Mouse (Mus musculus) thymus, adult 2 months (tissue): ENCODE data around the gene Nploc4. TPM values are rescaled to one million over a fixed set of nuclear protein-coding genes. Genes with fewer than 3 reads are reported as not detected.

Experiments
- DNase-seq: peaks from one replicate; pipeline ENCODE4 v3.0.0; 2021
- H3K27ac ChIP-seq: fragments of 200-500 bp; 2 replicates; pipeline ENCODE4 v1.5.1; 2012; ENCODE audit warnings: low read length, control low read depth; ENCODE audit not compliant: control insufficient read depth, insufficient read depth
- H3K27me3 ChIP-seq: fragments of 200-500 bp; 2 replicates; pipeline ENCODE4 v1.6.1; 2012; ENCODE audit warnings: mild to moderate bottlenecking, low read length, moderate library complexity, mixed read lengths; ENCODE audit not compliant: control insufficient read depth, insufficient read depth
- H3K36me3 ChIP-seq: fragments of 200-500 bp; 2 replicates; pipeline ENCODE4 v1.6.1; 2012; ENCODE audit warnings: mild to moderate bottlenecking, low read length, moderate library complexity; ENCODE audit not compliant: control insufficient read depth, insufficient read depth
- H3K4me1 ChIP-seq: fragments of 200-500 bp; replicated peaks from 2 replicates; pipeline ENCODE4 v1.6.1; 2012; ENCODE audit warnings: low read length; ENCODE audit not compliant: control insufficient read depth, insufficient read depth
- H3K4me3 ChIP-seq: fragments of 200-500 bp; 2 replicates; pipeline ENCODE4 v1.5.1; 2012; ENCODE audit warnings: mild to moderate bottlenecking, low read length, control low read depth, moderate library complexity; ENCODE audit not compliant: control insufficient read depth, insufficient read depth
- CTCF ChIP-seq: fragments of 200-500 bp; IDR thresholded peaks from 2 replicates; pipeline ENCODE4 v1.5.1; 2012; ENCODE audit warnings: mild to moderate bottlenecking, control low read depth, low read length, moderate library complexity, borderline replicate concordance; ENCODE audit not compliant: control insufficient read depth, poor library complexity, insufficient read depth; ENCODE audit errors: extremely low read depth
- POLR2A ChIP-seq: fragments of 200-500 bp; IDR thresholded peaks from 2 replicates; pipeline ENCODE4 v1.6.1; 2012; ENCODE audit warnings: mild to moderate bottlenecking, low read length, control low read depth, moderate library complexity; ENCODE audit not compliant: control insufficient read depth, poor library complexity, insufficient read depth; ENCODE audit errors: extremely low read depth
- WGBS: fragments of 180-500 bp; shearing (Covaris S2); methylation state at CpG from one replicate; pipeline ENCODE4 v1.1.7; 2018; 5-methylcytosine and 5-hydroxymethylcytosine counted together
- polyA plus RNA-seq: library from polyadenylated mRNA; depleted of rRNA; stranded (reverse); fragments of >200 nt; gene quantifications from 2 replicates; pipeline ENCODE4 v1.2.3, GENCODE M21; 2012

The Nploc4 gene
- polyA plus RNA-seq, 1 experiment, result 71.4 TPM

GRCm38 (mm10) chr11:120444106-120444505 lies 6.6 kb upstream of the Nploc4 start:
- no peak for DNase-seq
- TF ChIP-seq CTCF, result no peak
- H3K27me3 ChIP-seq, result no peaks in the 10 kb centered on the region
- WGBS, result 80% methylated on average over 6 of the region's 6 CpGs
- H3K4me1 ChIP-seq, result peaks cover 8% of the 10 kb centered on the region
- no peak overlapping the region for H3K27ac ChIP-seq
- H3K36me3 ChIP-seq, result no peaks in the 10 kb centered on the region
- H3K4me3 ChIP-seq, result no peak overlapping the region

GRCm38 (mm10) chr11:120442765-120443280 lies 5.3 kb upstream of the Nploc4 start:
- TF ChIP-seq CTCF, result no peak
- TF ChIP-seq POLR2A, result no peak

GRCm38 (mm10) chr11:120442344-120442743 lies 4.8 kb upstream of the Nploc4 start, which contains the start of gene Tspan10:
TSS of gene Tspan10 (plus strand) at chr11:120442644.
- Histone ChIP-seq H3K4me1 (no peaks in the 10 kb centered on the region), H3K27me3 (no peaks in the 10 kb centered on the region), H3K36me3 (no peaks in the 10 kb centered on the region), H3K27ac (no peak within 1 kb of the TSS), H3K4me3 (no peak within 1 kb of the TSS)
- TF ChIP-seq CTCF (no peak), POLR2A (no peak)
- WGBS, result 89% methylated on average over 3 of the region's 3 CpGs
- DNase-seq, result no peak

More at GRCm38 (mm10) chr11:120442765-120443280, 5.3 kb upstream of the Nploc4 start:
- 98% methylated on average over 3 of the region's 3 CpGs for WGBS
- 0 out of 2 replicates have a peak, but pooled peaks cover under 1% of the 10 kb centered on the region for H3K4me1 ChIP-seq
- no peak overlapping the region for H3K4me3 ChIP-seq
- DNase-seq, result no peak
- H3K27me3 ChIP-seq, result no peaks in the 10 kb centered on the region
- H3K36me3 ChIP-seq, result no peaks in the 10 kb centered on the region
- H3K27ac ChIP-seq, result no peak overlapping the region

GRCm38 (mm10) chr11:120437857-120438385 lies 413 bp upstream of the Nploc4 start:
- no peak overlapping the region for H3K27ac ChIP-seq
- WGBS, result 24% methylated on average over 12 of the region's 12 CpGs
- no peak for DNase-seq
- H3K36me3 ChIP-seq, result peaks cover 4% of the 10 kb centered on the region; the same call in 1 of the 2 replicates
- H3K4me3 ChIP-seq, result peak overlapping the region; percentile 59
- H3K4me1 ChIP-seq, result peaks cover 7% of the 10 kb centered on the region
- TF ChIP-seq POLR2A, result no peak
- TF ChIP-seq CTCF, result no peak
- H3K27me3 ChIP-seq, result no peaks in the 10 kb centered on the region

- H3K36me3 ChIP-seq, result peaks cover 62% of the 10 kb centered on the region
These were observed 10.8 kb downstream of the Nploc4 start for GRCm38 (mm10) chr11:120426727-120427126.

GRCm38 (mm10) chr11:120423569-120424295 lies 13.8 kb downstream of the Nploc4 start:
- TF ChIP-seq CTCF, result peak; percentile 44; the same call in 1 of the 2 replicates
- no peak for TF ChIP-seq POLR2A
- no peaks in the 10 kb centered on the region for H3K4me1 ChIP-seq
- no peak overlapping the region for H3K4me3 ChIP-seq
- 77% methylated on average over 9 of the region's 9 CpGs for whole genome bisulfite sequencing
- no peak overlapping the region for H3K27ac ChIP-seq
- H3K36me3 ChIP-seq, result peaks cover 72% of the 10 kb centered on the region
- peak; percentile 58 for DNase-seq
- H3K27me3 ChIP-seq, result no peaks in the 10 kb centered on the region

More at GRCm38 (mm10) chr11:120426727-120427126, 10.8 kb downstream of the Nploc4 start:
- Histone ChIP-seq H3K4me1 (no peaks in the 10 kb centered on the region), H3K4me3 (no peak overlapping the region), H3K27me3 (no peaks in the 10 kb centered on the region), H3K27ac (no peak overlapping the region)
- WGBS, result 85% methylated on average over 3 of the region's 3 CpGs
- no peak for DNase-seq
- TF ChIP-seq CTCF (no peak), POLR2A (no peak)
